Mouse (Mus musculus): Measurements from ENCODE around the gene Fkbp11. TPM values are rescaled to one million over a fixed set of nuclear protein-coding genes. Genes with fewer than 3 reads are reported as not detected.
A peak's percentile ranks its signal among the peaks of the same experiment; 100 is the strongest.

The Fkbp11 gene
- polyA plus RNA-seq, 2 experiments from 2014 or later, result 1.3 to 1.7 TPM

DNA sequence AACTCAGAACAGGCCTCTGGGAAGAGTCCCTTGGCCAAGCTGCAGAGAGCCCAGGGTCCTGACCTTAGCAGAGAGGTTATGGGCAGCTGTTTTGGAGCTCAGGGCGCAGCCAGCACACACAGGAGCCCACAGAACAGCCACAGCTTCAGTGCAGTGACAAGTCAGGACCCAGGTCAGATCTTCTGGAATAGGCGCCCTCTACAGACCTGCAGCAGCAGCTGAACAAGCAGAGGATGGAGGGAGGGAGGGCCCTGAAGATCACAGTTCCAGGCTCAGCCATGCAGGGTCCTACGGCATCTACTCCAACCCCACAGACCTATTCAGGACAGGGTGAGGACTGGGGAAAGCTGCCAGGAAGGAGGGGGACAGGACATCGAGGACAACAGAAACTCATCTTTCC lies 10.8 kb upstream of the Fkbp11 start:
- ATAC-seq, result no peak

DNA sequence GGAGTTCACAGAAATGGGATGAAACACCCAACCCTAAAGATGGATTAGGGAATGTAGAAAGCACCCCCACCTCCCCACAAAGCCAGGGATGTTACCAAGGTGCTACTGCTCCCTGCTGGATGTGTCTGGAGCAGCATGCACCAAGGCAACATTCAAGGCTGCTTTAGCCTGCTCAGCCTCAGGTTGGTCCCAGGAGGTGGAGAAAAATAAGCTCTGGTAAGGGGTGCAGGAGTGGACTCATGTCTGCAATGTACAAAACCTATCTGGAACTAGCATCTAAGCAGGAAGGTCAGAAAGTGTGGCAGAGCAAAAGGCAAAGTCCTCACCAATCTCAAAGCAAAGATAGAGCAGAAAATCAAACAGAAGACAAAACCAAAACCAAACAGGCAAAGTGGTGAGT lies 9.9 kb upstream of the Fkbp11 start:
- ATAC-seq, result no peak

DNA sequence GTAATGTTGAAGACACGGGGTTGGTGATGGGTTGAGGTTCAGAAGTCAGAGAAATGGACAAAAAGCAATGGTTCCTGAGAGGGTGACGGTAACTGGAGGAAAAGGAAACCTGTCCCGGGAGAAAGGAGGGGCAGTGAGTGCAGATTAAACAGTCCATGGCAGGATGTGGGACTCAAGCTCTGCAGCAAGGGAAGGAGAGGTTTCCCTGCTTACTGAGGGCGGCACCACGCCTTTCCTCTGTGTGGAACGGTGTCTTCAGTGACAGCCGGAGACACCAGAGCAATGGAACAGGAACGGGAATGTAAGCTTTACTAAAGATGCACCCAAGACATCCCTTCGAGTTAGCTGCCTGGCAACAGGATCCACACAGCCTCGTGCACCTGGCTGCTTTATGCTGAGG lies 8.5 kb upstream of the Fkbp11 start:
- no peak for ATAC-seq

DNA sequence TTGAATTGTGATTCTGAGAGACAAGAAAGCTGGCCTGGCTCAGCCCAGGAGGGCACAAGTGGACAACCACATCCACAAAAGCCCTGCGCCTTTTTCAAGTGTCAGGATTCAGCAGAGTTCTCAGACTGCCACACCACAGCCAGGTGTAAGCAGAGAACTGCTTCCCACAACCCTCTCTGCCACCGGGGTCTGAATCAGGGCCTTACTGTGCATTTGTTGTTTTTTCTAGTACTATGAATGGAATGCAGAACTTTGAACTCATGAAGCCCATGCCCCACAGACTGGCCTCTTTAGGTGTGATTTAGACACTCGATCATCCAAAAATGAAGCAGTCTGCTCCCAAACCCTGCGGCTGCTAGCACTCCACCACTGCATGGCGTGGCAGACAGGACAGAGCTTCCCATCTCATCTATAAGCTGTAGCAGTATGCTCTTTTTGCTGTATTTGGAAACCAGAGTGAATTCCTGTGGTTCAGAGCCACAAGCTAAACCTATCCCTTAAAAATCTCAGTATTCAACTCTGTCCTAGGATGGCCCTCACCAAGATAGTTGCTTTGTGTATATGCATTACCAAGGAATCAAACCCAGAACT lies 6.1 kb upstream of the Fkbp11 start:
- ATAC-seq, result no peak

DNA sequence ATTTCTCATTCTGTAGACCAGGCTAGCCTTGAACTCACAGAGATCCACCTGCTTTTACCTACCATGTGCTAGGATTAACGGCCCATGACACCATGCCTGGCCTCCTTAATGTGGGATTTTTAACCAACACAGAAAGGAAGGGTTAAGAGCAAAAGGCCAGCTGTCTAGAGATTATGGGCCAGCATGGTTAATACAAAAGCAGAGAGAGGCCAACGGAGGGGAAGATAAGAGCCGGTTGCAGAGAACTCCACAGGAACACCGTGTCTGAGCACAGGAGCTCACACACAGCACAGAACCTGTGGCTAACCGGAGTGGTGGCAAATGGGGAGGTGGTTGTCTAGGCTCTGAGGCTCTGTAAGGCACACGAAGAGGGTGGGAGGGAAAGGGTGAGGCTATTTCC lies 5.4 kb upstream of the Fkbp11 start:
- ATAC-seq, result no peak

DNA sequence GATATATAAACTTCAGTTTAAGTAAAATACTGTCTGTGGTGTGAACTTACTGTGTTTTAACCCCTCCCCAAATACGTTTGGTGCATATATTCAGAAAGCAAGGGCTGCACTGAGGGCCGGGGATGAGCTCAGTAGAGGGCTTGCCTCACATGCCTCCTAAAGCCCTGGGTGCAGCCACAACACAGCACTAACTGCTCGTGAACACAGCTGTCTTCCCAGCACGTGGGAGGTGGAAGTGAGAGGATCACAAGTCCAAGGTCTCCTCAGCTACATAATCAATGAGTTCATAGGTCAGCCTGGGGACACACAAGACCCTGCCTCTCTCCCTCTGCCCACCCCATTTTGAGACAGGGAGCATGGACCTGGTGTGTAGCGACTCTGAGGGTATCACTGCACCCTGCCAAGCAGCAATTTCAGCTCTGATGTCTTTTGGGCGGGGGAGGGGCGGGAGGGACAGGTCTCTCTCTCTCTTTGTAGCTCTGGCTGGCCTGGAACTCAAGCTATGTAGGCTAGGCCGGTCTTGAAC lies 4.1 kb upstream of the Fkbp11 start:
- no peak for ATAC-seq

DNA sequence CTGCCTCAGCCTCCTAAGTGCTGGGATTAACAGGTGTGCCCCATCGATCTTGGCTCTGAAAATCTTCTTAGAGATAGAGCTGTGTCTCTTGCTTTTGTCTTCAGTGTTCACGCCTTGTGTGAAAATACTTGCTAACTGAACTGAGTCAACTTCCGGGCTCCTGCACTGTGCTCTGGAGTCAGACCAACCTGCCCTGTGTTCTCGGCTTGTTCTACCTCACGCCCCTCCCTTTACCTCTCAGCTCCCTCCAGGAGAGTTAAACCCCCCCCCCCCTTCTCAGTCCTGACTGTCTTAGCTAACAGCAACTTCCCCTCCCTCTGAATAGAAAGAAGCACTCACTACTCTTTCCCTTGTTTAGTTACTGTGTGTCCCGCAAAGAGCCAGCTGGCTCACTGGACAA lies 2.8 kb upstream of the Fkbp11 start:
- ATAC-seq, result no peak

DNA sequence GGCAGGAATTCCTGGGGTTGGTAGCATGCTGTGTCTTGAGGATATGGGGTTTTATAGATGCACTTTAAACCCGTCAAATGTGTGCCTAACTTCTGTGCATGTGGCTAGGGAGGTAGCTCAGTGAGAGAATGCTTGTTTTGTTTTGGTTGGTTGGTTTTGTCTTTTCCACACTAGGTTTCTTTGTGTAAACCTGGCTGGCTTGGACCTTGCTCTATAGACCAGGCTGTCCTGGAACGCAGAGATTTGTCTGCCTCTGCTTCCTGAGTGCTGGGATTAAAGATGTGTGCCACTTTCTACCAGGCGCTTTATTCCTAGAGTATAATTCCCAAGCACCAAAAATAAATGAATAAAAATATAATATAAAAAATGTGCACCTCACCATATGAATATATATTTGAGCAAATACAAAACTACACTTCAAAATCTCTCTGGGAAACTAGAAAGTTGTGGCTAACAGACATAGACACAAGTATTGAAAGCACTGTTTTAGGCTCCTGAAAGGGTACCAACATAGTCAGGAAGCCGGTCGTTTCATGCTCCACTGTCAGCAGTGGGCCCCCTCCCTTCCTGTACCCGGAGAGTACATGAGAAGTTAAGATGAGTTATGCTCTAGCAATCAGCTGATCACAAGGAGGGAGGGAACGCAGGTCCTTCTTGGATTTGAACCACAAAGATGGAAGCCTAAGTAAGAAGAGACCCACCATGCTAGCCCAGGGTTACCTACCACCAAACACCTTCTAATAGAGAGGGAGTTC lies 2.0 kb upstream of the Fkbp11 start:
- ATAC-seq, result no peak

DNA sequence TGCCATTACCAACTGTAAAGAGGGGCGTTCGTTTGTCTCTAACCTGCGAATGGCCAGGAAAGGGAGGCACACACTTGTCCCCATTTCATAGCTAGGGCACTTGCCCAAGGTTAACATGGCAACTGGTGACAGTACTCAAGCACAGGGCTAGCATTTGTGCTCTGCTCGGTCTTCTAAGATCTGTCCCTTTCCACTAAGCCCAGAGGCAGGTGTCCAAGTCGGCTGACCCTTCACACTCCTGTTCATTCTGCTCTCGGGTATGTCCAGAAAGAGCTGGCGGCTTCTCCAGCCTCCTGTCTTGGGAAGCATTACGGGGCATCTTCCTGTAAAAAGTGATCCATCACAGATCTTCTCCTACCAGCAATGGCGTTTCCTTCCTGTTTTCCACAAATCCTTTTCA lies 368 bp upstream of the Fkbp11 start:
- no peak for ATAC-seq

DNA sequence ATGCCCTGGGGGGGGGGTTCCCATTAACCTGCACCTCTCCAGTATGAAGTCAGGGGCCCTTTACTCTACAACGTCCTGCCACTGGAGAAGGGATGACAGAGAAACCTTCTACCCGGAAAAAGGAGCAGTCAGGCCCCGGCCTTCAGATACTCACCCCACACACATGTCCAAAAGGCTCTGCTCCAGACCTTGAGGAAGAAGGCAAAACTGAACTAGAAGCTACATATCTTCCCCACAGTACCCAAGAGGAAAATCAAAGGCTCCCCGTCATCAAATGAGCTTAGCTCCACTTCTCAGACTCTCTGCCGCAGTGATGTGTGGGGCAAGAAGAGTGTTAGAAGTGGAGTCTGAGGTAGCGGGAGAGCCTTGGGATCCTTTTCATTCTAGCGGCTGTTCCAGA lies 1.3 kb downstream of the Fkbp11 start:
- ATAC-seq, result no peak

DNA sequence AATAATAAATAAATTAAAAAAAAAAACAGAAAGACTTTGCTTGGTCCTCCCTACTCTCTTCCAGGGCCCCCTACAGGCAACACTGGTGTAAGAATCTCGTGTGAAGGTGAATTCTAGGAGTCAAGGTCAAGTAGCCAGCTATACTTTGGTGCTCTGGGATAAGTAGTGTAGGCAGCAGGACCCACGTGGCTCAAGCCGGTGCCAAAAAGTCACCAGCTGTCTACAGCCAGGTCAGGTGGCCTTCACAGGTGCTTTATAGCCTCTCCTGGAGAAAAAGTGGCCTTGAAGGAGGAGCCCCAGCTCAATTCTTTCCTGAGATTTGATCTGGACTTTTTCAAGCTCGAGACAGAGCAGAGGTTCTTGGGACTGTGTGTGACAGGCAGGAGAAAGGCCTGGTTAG lies 1.9 kb downstream of the Fkbp11 start:
- no peak for ATAC-seq

DNA sequence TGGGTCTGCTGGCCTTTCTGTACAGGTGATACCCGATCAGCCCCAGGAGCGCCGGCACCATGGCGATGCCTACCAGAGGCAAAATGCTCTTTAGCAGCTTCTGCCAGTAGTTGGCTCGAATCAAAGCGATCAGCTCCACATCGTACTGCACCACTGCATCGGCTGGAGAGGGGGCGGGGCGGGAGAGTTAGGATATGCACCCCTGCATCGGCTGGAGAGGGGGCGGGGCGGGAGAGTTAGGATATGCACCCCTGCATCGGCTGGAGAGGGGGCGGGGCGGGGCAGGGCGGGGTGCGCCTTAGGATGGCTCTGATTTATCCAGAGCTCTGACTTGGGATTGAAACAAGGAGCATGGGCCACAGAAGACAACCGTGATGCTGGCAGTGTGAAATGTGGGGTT lies 3.6 kb downstream of the Fkbp11 start:
- ATAC-seq, result no peak

DNA sequence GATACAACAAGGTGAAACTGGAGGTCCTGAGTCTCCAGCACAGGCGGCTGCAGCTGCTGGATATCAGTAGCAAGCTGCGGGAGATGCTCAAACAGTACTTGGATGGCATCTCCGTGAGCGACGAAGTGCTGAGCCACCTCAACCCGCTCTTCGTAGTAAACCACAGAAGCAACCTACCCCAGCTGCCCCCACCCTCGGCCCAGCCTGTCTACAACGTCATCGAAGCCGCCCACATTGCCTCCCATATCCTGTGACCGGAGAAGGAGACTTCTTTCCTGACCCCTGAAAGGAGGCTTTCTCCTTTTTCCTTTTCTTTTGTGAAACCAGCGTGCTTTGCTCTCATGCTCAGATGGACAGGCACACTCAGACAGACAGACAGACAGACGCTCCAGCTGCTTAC lies 5.1 kb downstream of the Fkbp11 start:
- ATAC-seq, result no peak

DNA sequence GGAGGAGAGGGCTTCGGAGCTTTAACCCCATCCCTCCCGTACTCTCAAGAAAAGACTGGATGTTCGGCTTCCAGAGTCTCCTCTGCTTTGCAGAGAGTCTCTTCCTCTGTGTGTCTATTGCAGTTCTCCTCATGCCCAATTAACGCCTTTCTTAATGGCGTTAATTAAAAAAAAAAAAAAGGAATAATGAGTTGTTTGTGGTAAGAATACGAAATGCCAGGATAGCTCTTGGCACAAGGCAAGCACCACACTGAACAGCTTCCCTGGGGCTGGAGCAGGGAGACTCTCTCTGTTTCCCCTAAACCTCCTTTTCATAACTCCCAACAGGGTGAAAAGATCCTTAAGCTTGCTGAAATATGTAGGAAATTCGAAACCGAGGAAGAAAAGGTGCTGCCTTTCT lies 5.8 kb downstream of the Fkbp11 start:
- ATAC-seq, result no peak

DNA sequence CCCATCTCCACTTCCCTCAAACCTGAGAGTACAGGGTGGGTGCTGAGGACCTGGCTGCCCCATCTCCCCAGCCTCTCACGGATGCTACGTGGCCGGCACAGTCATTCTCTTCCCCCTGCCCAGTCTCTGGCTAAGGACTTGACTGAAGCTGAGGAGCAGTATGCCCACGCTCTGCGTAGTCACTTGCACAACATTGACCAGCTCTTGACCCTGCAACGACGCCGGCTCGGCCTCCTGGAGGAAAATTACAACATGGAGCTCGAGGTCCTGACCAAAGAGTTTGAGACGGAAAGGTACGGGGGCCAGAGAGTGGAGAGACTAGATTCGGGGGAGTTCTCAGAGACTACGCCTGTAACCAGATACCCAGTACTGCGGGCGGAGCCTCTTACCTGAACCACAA lies 10.7 kb downstream of the Fkbp11 start:
- no peak for ATAC-seq

DNA sequence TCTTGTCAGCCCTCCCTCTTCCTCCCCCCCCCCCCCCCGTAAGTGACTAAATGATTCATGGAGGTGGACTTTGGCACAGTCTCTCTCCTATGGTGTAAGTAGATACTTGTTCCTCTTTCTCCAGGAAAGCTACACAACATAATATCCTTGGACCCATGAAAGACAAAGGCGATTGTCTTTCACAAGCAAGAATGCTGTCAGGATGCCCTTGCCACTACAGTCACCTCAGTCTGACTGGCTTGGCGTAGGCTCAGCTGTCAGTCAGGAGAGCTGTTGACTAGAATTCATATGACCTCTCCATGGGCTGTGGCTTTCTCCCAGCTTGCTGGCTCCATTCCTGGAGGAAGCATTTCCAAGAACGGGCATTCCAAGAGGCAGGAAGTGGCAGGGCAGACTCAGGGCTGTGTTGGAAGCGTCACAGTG lies 13.8 kb downstream of the Fkbp11 start:
- ATAC-seq, result no peak

DNA sequence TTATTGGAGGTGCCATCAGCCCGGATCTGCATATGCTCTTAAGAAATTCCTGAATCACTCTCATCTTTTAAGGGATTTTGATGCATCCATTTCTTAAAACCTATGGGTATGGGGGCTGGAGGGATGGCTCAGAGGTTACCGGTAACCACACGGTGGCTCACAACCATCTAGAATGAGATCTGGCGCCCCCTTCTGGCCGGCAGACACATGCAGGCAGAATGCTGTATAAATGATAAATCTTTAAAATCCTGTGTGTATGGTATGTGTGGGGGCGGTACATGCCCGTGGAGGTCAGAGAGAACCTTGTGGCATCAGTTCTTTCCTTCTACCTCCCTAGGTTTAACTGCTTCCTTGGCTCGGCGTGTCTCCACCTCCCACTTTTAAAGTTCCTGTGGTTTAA lies 17.6 kb downstream of the Fkbp11 start:
- peak; percentile 52 for ATAC-seq

DNA sequence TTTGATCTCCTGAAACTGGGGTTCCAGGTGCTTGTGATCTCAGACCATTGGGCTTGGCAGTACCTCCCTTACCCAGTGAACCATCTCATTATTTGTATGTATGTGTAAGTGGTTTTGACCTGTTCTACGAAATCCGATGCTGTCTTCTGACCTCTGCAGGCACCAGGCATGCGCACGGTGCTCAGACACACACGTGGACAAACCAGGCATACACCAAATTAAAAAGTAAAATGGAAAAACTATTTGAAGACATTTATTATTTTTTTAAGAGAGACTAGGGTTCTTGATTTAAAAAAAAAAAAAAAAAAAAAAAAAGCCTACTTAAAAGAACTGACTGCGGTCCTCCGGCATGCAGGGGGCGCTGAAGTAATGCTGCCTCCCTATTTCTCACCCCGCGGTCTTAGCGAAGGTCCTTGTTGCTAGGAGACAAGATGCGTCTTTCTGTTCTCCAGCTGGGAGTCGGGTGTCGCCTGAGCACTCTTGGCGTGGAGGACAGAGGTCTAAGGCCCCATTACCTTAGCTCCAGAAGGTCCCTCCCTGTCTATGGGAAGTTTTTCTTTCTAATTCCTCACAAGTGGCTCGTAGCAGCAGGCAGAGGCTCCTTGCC lies 20.1 kb downstream of the Fkbp11 start, which contains the start of gene Ccdc65:
Ccdc65 (plus strand) TSS at position 442 of the 607 bp plus-strand sequence.
- ATAC-seq, result no peak

DNA sequence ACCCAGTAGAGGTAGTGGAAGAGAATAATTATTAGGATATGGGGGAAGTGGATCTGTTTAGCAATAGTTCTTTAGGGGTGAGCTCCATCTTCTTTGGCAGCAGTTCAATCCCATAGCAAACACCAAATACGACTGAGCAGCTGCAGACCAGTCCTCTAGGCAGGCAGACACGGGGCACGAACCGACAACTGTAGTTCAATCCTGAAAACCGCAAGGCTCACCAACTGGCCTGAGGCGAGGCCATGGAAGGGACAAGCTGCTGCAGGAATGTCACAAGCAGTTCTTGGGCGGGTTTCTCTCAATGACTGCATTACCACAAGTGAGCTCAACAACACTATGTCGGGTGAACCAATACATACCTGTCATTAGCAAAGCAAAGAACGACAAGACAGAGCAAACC lies 23.7 kb downstream of the Fkbp11 start:
- no peak for ATAC-seq

DNA sequence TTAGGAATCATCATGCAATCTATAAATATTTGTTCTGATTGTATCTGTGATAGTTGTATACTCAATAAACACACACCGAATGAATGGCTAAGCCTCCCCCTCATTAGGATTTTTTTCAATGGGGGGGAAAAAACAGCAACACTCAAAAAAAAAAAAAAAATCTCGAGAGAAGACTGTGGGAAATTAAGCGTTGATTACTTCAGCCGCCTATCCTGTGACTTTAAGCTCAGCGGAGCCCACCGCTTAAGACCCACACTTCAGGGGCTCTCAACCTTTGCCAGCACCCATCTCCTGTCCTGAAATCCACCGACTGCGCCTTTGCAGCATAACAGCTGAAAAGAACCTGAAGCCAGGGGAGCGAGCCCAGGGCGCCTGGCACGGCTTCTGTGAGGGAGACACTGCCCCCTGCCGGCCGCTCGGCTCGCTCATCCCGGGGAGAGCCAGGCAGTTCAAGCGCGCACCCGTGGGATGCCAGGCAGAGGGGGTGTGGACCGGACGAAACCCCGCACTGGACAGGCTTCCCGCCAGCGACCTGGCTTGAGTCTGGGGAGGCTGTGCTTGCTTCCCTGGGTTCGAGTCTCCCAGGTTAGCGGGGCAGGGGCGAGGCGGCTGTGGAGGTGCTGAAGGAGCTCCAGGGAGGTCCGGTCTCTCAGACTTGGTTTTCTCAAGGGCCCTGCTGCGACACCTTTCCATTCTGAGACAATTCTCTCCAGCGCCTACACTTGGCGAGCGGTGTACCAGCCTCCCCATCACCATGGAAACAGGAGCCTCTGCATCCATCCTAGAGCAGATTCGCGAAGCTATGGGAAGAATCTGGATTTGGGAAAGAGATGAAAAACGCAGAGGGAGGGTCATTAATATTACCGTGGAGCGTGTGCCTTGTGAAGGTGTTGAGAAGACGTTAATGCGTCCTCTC lies 28.6 kb downstream of the Fkbp11 start:
- peak; percentile 61 for ATAC-seq

DNA sequence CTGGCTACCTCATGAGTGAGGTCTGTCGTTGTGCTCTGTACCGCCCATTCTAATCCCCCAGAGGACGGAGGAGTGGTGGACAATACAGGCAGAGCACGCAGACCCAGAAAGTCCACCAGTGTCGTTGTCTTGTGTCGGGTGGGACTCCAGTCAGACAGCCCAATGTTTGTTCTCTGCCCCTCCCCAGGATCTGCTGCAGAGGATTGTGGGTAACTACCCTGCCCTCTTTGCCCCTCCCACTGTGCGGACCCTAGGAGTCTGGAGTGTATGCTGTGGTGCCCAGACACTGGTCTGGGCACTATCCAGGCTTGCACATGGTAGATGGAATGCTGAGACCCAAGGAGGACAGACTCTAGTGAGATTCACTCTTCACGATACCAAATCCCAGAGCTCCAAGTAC lies 31.8 kb downstream of the Fkbp11 start:
- ATAC-seq, result no peak

DNA sequence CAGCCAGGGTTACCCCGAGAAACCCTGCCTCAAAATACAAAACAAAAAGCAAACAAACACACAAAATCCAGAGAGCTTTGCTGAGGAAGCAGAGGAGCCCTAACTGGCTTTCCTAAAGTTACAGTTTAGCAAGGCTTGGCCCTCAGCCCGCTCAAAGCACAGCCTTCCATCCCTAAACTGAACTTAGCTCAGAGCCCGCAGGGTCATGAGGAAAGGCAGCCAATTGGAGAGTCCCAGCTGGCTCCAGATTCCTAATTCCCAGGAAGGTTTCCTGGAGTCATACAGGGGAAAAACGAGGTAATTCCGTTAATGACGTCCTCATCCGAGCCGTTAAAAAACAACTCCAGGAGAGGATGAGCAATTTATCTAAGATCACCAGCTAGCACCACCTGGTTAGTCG lies 32.3 kb downstream of the Fkbp11 start:
- no peak for ATAC-seq

DNA sequence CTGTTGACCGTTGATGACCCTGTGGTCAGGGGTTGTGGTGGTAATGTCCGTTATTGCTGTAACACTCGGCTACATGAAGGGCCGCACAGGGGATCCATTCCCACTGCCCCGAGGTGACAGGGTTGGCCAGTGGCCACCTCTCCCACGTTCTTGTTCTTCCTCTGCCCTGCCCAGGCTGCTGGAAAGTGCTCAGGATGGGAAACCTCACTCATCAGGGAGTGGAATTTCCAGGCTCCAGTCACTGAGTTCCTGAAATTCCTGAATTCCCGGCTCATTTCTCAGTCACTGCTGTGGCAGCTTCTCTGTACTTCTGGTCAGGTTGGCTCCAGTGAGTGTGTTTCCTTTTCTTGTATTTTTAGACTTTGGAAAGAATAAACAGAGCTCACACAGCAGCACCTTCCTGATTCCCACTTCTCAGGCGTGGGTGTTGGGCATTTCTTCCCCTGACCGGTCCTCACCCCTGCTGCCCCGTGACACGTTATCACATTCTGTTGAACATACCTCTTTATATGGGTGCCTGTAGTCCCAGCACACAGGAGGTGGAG lies 35.8 kb downstream of the Fkbp11 start:
- no peak for ATAC-seq

Measured in activated CD4-positive, CD25-positive, alpha-beta regulatory T cell, adult 4 months (primary cell).